Mouse (Mus musculus) heart, postnatal 0 days (tissue): ENCODE data around the gene Ubox5.

Source experiments
- CTCF ChIP-seq: IDR thresholded peaks from 2 replicates; pipeline ENCODE4 v1.5.1; 2016; ENCODE audit warnings: antibody characterized with exemption, control low read depth, low read depth
- EP300 ChIP-seq: IDR thresholded peaks from 2 replicates; pipeline ENCODE4 v1.6.1; 2016; ENCODE audit warnings: antibody characterized with exemption, low read depth

DNA sequence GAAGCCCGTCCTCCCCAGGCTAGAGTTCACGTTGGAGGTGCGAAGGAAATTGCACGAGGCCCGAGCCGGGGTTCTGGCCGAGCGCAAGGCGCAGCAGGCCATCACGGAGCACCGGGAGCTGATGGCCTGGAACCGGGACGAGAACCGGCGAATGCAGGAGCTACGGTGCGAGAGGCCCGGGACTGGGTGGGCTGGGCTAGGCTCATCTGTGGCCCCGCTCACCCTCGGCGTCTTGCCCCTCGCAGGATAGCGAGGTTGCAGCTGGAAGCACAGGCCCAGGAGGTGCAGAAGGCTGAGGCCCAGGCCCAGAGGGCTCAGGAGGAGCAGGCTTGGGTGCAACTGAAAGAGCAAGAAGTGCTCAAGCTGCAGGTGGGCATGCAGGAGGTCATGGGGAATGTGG lies 65.8 kb downstream of the Ubox5 start:
- TF ChIP-seq CTCF, result no peak
- no peak for TF ChIP-seq EP300
